Comparison of ENCODE assay signal across 8 mouse cellular contexts in the genomic region with DNA sequence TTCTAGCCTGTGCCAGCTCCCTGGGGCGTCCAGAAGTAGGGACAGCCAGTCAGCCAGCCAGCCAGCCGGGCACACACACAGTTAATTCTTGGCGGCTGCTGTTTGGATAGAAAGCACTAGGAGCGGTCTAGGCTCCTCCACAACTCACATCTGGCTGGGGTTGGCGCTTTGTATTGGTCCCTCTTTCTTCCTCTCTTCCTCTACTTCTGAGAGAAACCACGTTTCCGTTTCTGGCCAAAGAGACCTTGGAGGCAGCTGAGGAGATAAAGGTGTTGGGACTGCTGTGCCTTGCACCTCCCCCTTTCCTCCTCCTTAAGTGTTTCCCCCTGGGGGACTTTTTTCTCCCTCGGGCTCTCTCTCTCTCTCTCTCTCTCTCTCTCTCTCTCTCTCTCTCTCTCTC. TPM values are rescaled to one million over a fixed set of nuclear protein-coding genes. Genes with fewer than 3 reads are reported as not detected.
DNase-seq lines count a peak whose midpoint lies in the region; ATAC-seq and TF ChIP-seq lines count a peak whose summit lies in the region.

A gene (plus strand): TSS at position 218 of the 400 bp plus-strand sequence.

- WGBS in liver, adult 2 months = 6% methylated on average over 8 of the region's 8 CpGs
- whole genome bisulfite sequencing in heart, embryonic 11.5 days (ENCODE audit: insufficient replicate concordance) = under 1% methylated on average over 8 of the region's 8 CpGs
- WGBS in limb, embryonic 14.5 days = 0% methylated on average over 8 of the region's 8 CpGs
- 3% methylated on average over 8 of the region's 8 CpGs for WGBS in stomach, postnatal 0 days

- H3K9ac ChIP-seq in liver, adult 2 months (ENCODE audit: low read depth, low read length) = peak within 1 kb of the TSS; percentile 49
- peak within 1 kb of the TSS; percentile 52 for H3K9ac ChIP-seq in heart, embryonic 11.5 days (ENCODE audit: low read depth, low read length)
- peak within 1 kb of the TSS; percentile 52 for H3K9ac ChIP-seq in limb, embryonic 14.5 days (ENCODE audit: low read depth, low read length, severe bottlenecking)
- H3K9ac ChIP-seq in stomach, postnatal 0 days (ENCODE audit: low read length) = peak within 1 kb of the TSS; percentile 53

- no peak for ATAC-seq in heart, embryonic 11.5 days (replicated peaks; ENCODE audit: insufficient number of reproducible peaks, low FRiP score, low TSS enrichment)
- peak; percentile 32; the same call in 1 of the 2 replicates for ATAC-seq in limb, embryonic 14.5 days (ENCODE audit: low FRiP score, low read depth)
- ATAC-seq in stomach, postnatal 0 days (ENCODE audit: low FRiP score, low TSS enrichment) = no peak

- peak within 1 kb of the TSS; percentile 54 for H3K4me3 ChIP-seq in liver, adult 2 months (ENCODE audit: insufficient read depth, low read depth, low read length)
- peak within 1 kb of the TSS; percentile 53 for H3K4me3 ChIP-seq in brown adipose tissue, adult 24 weeks (ENCODE audit: insufficient read depth, low read depth, low read length)
- peak within 1 kb of the TSS; percentile 31 for H3K4me3 ChIP-seq in heart, embryonic 11.5 days (ENCODE audit: low read depth, low read length)
- H3K4me3 ChIP-seq in limb, embryonic 14.5 days (replicated peaks; ENCODE audit: low read length) = peak within 1 kb of the TSS; percentile 41
- H3K4me3 ChIP-seq in stomach, postnatal 0 days (ENCODE audit: low read depth, low read length) = peak within 1 kb of the TSS; percentile 38

- H3K4me2 ChIP-seq in heart, embryonic 11.5 days = peak within 1 kb of the TSS; percentile 60
- H3K4me2 ChIP-seq in limb, embryonic 14.5 days (replicated peaks; ENCODE audit: low read depth, low read length, severe bottlenecking) = peak within 1 kb of the TSS; percentile 65
- peak within 1 kb of the TSS; percentile 58 for H3K4me2 ChIP-seq in stomach, postnatal 0 days (replicated peaks; ENCODE audit: low read depth)

- peaks cover 17% of the 10 kb centered on the region; the same call in 1 of the 2 replicates for H3K4me1 ChIP-seq in liver, adult 2 months (ENCODE audit: control insufficient read depth, insufficient read depth, low read length)
- peaks cover 72% of the 10 kb centered on the region for H3K4me1 ChIP-seq in brown adipose tissue, adult 24 weeks (ENCODE audit: control insufficient read depth, insufficient read depth, insufficient read length, low read length)
- peaks cover 27% of the 10 kb centered on the region for H3K4me1 ChIP-seq in heart, embryonic 11.5 days (ENCODE audit: control insufficient read depth, insufficient read depth, low read length)
- H3K4me1 ChIP-seq in limb, embryonic 14.5 days (ENCODE audit: control insufficient read depth, insufficient read depth, low read length) = peaks cover 58% of the 10 kb centered on the region
- peaks cover 21% of the 10 kb centered on the region for H3K4me1 ChIP-seq in stomach, postnatal 0 days (replicated peaks; ENCODE audit: control insufficient read depth, insufficient read depth)

- H3K79me2 ChIP-seq in liver, adult 2 months (ENCODE audit: control insufficient read depth, insufficient read depth, low read length) = no peaks in the 10 kb centered on the region

- no peaks in the 10 kb centered on the region for H3K9me3 ChIP-seq in heart, embryonic 11.5 days (replicated peaks; ENCODE audit: control insufficient read depth, low read length)
- no peaks in the 10 kb centered on the region for H3K9me3 ChIP-seq in limb, embryonic 14.5 days (ENCODE audit: control insufficient read depth, low read length)
- H3K9me3 ChIP-seq in stomach, postnatal 0 days (ENCODE audit: control insufficient read depth, low read length) = no peaks in the 10 kb centered on the region

- H3K27me3 ChIP-seq in liver, adult 2 months (ENCODE audit: control insufficient read depth, insufficient read depth, low read length) = no peaks in the 10 kb centered on the region
- peaks cover 4% of the 10 kb centered on the region; the same call in 1 of the 2 replicates for H3K27me3 ChIP-seq in heart, embryonic 11.5 days (ENCODE audit: control insufficient read depth, insufficient read depth, low read length)
- no peaks in the 10 kb centered on the region for H3K27me3 ChIP-seq in limb, embryonic 14.5 days (ENCODE audit: control insufficient read depth, insufficient read depth, low read length)
- no peaks in the 10 kb centered on the region for H3K27me3 ChIP-seq in stomach, postnatal 0 days (ENCODE audit: control insufficient read depth, insufficient read depth, low read length)

- no peak for TF ChIP-seq EP300 in stomach, postnatal 0 days (optimal IDR thresholded peaks at IDR 0.05)

- 0 out of 2 replicates have a peak, but pooled peaks have one; percentile 5 for TF ChIP-seq POLR2A in liver, adult 2 months (IDR thresholded peaks at IDR 0.05; ENCODE audit: extremely low read depth, insufficient read depth, low read length)
- peak; percentile 37; the same call in 1 of the 2 replicates for TF ChIP-seq POLR2A in limb, embryonic 14.5 days (IDR thresholded peaks at IDR 0.05; ENCODE audit: borderline replicate concordance, extremely low read depth, insufficient read depth, insufficient read length)

- H3K27ac ChIP-seq in liver, adult 2 months (replicated peaks; ENCODE audit: insufficient read depth, low read depth, low read length) = peak within 1 kb of the TSS; percentile 82
- peak within 1 kb of the TSS; percentile 84 for H3K27ac ChIP-seq in brown adipose tissue, adult 24 weeks (replicated peaks; ENCODE audit: low read depth, low read length)
- H3K27ac ChIP-seq in heart, embryonic 11.5 days (ENCODE audit: low read depth, low read length) = peak within 1 kb of the TSS; percentile 41; the same call in 1 of the 2 replicates
- peak within 1 kb of the TSS; percentile 43 for H3K27ac ChIP-seq in limb, embryonic 14.5 days (replicated peaks; ENCODE audit: low read depth, low read length)
- H3K27ac ChIP-seq in stomach, postnatal 0 days (replicated peaks) = peak within 1 kb of the TSS; percentile 89

- H3K36me3 ChIP-seq in liver, adult 2 months (ENCODE audit: control insufficient read depth, insufficient read depth, low read length) = no peaks in the 10 kb centered on the region
- H3K36me3 ChIP-seq in heart, embryonic 11.5 days (ENCODE audit: control insufficient read depth, insufficient read depth, low read length) = no peaks in the 10 kb centered on the region
- H3K36me3 ChIP-seq in limb, embryonic 14.5 days (ENCODE audit: control insufficient read depth, insufficient read depth, low read length) = no peaks in the 10 kb centered on the region
- no peaks in the 10 kb centered on the region for H3K36me3 ChIP-seq in stomach, postnatal 0 days (ENCODE audit: control insufficient read depth, insufficient read depth, low read length)

- DNase-seq in liver, adult 2 months (ENCODE audit: extremely low read depth, low read depth, low spot score) = no peak
- no peak for DNase-seq in liver
- DNase-seq in limb, embryonic 14.5 days (ENCODE audit: low spot score) = peak; percentile 72
- no peak for DNase-seq in stomach, postnatal 0 days (ENCODE audit: low spot score)
- no peak for DNase-seq in layer of hippocampus, adult 11-12 months (ENCODE audit: low spot score)
- no peak for DNase-seq in spleen, postnatal 14 days (ENCODE audit: low spot score in 2 of 2)

- TF ChIP-seq CTCF in liver, adult 2 months (IDR thresholded peaks at IDR 0.05; ENCODE audit: low read depth, low read length) = no peak
- TF ChIP-seq CTCF in stomach, postnatal 0 days (IDR thresholded peaks at IDR 0.05; ENCODE audit: low read depth) = peak; percentile 13; the same call in 1 of the 2 replicates

RNA-seq across cellular contexts. Expression of the gene that starts here (rescaled TPM):
- total RNA-seq in liver, adult 2 months (2014; rRNA removed) = 6.6 and 9.9 TPM in 2 replicates
- polyA plus RNA-seq in liver, adult 2 months (2012; rRNA removed) = 8.1 and 9.2 TPM in 2 replicates
- 9.1 and 14.7 TPM in 2 replicates for polyA plus RNA-seq in brown adipose tissue, adult 24 weeks (2012; ENCODE audit: insufficient read depth, insufficient read length, missing spikeins)
- polyA plus RNA-seq in heart, embryonic 11.5 days (2014; fragmentation: Nextera tagmentation; extraction: Ambion mirVana) = 2.7 and 4.2 TPM in 2 replicates
- 12.5 and 16.0 TPM in 2 replicates for polyA plus RNA-seq in limb, embryonic 14.5 days (2012; rRNA removed)
- 10.3 and 12.4 TPM in 2 replicates for polyA plus RNA-seq in limb, embryonic 14.5 days (2014; fragmentation: Nextera tagmentation; extraction: Ambion mirVana)
- polyA plus RNA-seq in stomach, postnatal 0 days (2015; fragmentation: Nextera tagmentation; extraction: Ambion mirVana) = 9.0 and 11.0 TPM in 2 replicates
